Mouse (Mus musculus): ENCODE data around the gene Polr2a. TPM values are rescaled to one million over a fixed set of nuclear protein-coding genes. Genes with fewer than 3 reads are reported as not detected.

Gene Polr2a
- polyA plus RNA-seq, 1 experiment: 49.2 TPM

DNA sequence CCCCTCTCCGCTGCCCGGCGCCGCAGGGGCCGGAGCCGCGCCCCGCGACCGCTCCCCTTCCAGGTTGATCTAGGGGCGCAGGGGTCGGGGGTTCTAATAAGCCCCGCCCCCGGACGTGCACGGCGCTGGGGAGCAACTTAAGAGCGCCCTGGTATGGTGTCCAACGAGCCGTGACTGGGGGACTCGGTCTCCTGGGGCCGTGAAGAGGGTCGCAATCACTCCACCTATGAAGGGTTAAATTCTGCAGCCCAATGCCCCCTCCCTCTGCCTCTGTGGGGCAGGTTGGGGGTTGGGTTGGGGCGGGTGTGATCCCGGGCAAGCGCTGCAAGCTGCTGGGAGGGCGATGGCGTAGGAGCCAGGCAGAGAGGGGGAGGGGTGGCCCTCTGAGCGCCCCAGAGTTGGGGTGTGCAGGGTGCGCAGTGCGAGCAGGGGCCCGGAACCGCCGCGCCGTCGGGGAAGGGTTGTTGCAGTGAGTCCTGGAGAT lies 7.7 kb upstream of the Polr2a start:
- peak overlapping the region; percentile 54 for H3K4me3 ChIP-seq (replicated peaks; ENCODE audit: control insufficient read depth, low read depth, low read length)
- no peaks in the 10 kb centered on the region; the same call in 1 of the 2 replicates for H3K4me1 ChIP-seq (ENCODE audit: control insufficient read depth, insufficient read depth, low read length)
- under 1% methylated on average over 37 of the region's 37 CpGs for WGBS
- peak overlapping the region; percentile 62 for H3K27ac ChIP-seq (ENCODE audit: control insufficient read depth, insufficient read depth, low read depth, low read length, poor library complexity)
- TF ChIP-seq CTCF (IDR thresholded peaks at IDR 0.05; ENCODE audit: control insufficient read depth, insufficient read depth, low read length) (no peak), POLR2A (IDR thresholded peaks at IDR 0.05; ENCODE audit: borderline replicate concordance, control insufficient read depth, low read depth, low read length) (peak; percentile 45; the same call in 1 of the 2 replicates)

DNA sequence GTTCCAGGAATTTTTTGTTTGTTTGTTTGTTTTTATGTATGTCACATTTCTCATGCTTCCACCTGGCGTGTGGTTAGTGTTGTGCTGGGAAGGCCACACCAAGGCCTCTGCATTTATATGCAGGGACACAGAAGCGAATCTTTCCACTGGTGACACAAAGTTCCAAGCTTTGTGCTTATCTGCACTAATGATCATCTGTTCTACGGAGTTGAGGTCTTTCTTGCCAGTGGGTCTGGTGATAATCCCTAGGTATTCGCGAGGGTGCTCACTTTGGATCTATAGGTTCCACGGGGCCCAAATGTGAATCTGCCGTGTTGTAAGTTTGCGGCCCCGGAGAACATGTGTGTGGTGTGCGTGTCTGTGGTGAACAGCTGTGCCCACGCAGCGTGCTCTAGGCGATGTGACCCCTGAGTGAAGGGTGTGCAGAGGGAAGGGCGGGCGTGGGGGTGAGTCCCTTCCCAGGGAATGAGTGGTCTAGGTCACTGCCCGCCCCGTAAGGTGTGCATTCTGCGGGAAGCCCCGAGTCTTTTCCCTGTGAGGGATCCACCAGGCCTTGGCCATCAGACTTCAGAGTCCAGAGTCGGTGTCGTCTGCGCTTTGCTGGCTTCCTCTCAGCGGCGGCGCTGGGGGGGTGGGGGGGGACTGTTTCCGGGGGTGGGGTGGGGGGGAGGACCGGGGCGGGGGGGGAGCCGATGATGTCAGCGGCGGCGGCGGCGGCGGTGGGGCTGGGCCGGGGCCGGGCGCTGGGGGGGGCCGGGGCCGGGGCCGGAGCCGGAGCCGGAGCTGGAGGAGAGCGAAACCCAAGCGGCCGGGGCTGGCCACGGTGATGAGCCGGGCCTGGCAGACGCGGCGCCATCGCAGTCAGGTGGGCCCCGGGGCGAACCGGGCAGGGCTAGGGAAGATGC lies 7.0 kb upstream of the Polr2a start, which contains the start of gene Zbtb4:
TSS of gene Zbtb4 (plus strand) at position 692 of the 905 bp plus-strand sequence.
- 17% methylated on average over 49 of the region's 55 CpGs for WGBS
- TF ChIP-seq POLR2A (IDR thresholded peaks at IDR 0.05; ENCODE audit: borderline replicate concordance, control insufficient read depth, low read depth, low read length): no peak; the same call in 1 of the 2 replicates
- TF ChIP-seq CTCF (IDR thresholded peaks at IDR 0.05; ENCODE audit: control insufficient read depth, insufficient read depth, low read length): no peak
- Histone ChIP-seq H3K27ac (ENCODE audit: control insufficient read depth, insufficient read depth, low read depth, low read length, poor library complexity) (peak within 1 kb of the TSS; percentile 67), H3K4me3 (replicated peaks; ENCODE audit: control insufficient read depth, low read depth, low read length) (peak within 1 kb of the TSS; percentile 54), H3K4me1 (ENCODE audit: control insufficient read depth, insufficient read depth, low read length) (no peaks in the 10 kb centered on the region; the same call in none of the 2 replicates)

DNA sequence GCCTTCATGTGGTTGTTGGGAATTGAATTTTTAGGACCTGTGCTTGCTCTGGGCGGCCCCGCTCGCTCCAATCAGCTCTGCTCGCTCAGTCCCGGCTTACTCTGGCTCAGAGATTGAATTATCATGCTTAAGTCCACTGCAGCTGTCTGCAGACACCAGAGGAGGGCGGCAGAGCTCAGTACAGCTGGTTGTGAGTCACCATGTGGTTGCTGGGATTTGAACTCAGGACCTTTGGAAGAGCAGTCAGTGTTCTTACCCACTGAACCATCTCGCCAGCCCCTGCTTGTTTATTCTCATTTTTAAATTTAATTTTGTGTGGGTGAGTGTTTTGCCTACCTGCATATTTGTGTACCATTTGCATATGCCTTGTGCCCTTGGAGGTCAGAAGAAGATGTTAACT lies 5.1 kb upstream of the Polr2a start:
- H3K4me1 ChIP-seq (ENCODE audit: control insufficient read depth, insufficient read depth, low read length): peaks cover 2% of the 10 kb centered on the region
- no peak overlapping the region for H3K4me3 ChIP-seq (replicated peaks; ENCODE audit: control insufficient read depth, low read depth, low read length)
- no peak overlapping the region for H3K27ac ChIP-seq (ENCODE audit: control insufficient read depth, insufficient read depth, low read depth, low read length, poor library complexity)
- TF ChIP-seq CTCF (IDR thresholded peaks at IDR 0.05; ENCODE audit: control insufficient read depth, insufficient read depth, low read length) (peak; percentile 31; the same call in 1 of the 2 replicates), POLR2A (IDR thresholded peaks at IDR 0.05; ENCODE audit: borderline replicate concordance, control insufficient read depth, low read depth, low read length) (no peak)
- WGBS: 80% methylated on average over 7 of the region's 7 CpGs

DNA sequence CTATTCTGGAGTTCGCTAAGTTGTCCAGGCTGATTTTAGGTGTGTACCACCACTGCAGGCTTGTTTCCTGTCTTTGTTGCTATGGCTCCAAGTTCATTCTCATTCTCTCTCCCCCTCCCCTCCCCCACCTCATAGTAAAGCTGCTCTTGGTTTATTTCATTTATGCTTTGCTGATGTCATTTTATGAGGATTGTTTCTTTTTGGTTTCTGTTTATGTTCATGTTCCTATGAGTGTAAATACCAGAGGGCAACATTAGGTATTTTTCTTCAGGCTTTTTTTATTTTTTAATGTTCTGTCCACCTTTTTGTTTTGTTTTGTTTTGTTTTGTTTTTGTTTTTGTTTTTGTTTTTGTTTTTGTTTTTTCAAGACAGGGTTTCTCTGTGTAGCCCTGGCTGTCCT lies 3.4 kb upstream of the Polr2a start, which contains the start of gene Slc35g3:
TSS of gene Slc35g3 (minus strand) at position 101 of the 400 bp plus-strand sequence.
- H3K4me3 ChIP-seq (replicated peaks; ENCODE audit: control insufficient read depth, low read depth, low read length): no peak within 1 kb of the TSS
- H3K27ac ChIP-seq (ENCODE audit: control insufficient read depth, insufficient read depth, low read depth, low read length, poor library complexity): no peak within 1 kb of the TSS
- TF ChIP-seq POLR2A (IDR thresholded peaks at IDR 0.05; ENCODE audit: borderline replicate concordance, control insufficient read depth, low read depth, low read length) (no peak), CTCF (IDR thresholded peaks at IDR 0.05; ENCODE audit: control insufficient read depth, insufficient read depth, low read length) (no peak)
- WGBS: 48% methylated on average over 1 of the region's 1 CpGs
- peaks cover 2% of the 10 kb centered on the region for H3K4me1 ChIP-seq (ENCODE audit: control insufficient read depth, insufficient read depth, low read length)

DNA sequence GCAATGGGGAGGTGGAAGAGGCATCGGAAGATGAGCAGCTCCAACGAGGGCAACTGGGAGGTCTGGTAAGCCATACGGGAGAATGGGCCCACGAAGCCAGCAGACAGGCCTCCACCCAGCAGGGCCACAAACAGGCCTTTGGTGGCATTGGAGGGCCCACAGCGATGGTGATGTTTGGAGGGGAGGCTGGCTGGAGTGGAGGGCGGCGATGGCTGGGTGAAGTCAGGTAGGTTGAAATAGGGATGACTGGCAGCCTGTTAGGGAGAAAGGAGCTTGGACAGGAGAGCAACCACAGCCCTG lies 2.4 kb upstream of the Polr2a start:
- H3K27ac ChIP-seq (ENCODE audit: control insufficient read depth, insufficient read depth, low read depth, low read length, poor library complexity): no peak overlapping the region
- H3K4me3 ChIP-seq (replicated peaks; ENCODE audit: control insufficient read depth, low read depth, low read length): no peak overlapping the region
- peaks cover 2% of the 10 kb centered on the region for H3K4me1 ChIP-seq (ENCODE audit: control insufficient read depth, insufficient read depth, low read length)
- TF ChIP-seq CTCF (IDR thresholded peaks at IDR 0.05; ENCODE audit: control insufficient read depth, insufficient read depth, low read length): no peak
- WGBS: 89% methylated on average over 7 of the region's 7 CpGs

DNA sequence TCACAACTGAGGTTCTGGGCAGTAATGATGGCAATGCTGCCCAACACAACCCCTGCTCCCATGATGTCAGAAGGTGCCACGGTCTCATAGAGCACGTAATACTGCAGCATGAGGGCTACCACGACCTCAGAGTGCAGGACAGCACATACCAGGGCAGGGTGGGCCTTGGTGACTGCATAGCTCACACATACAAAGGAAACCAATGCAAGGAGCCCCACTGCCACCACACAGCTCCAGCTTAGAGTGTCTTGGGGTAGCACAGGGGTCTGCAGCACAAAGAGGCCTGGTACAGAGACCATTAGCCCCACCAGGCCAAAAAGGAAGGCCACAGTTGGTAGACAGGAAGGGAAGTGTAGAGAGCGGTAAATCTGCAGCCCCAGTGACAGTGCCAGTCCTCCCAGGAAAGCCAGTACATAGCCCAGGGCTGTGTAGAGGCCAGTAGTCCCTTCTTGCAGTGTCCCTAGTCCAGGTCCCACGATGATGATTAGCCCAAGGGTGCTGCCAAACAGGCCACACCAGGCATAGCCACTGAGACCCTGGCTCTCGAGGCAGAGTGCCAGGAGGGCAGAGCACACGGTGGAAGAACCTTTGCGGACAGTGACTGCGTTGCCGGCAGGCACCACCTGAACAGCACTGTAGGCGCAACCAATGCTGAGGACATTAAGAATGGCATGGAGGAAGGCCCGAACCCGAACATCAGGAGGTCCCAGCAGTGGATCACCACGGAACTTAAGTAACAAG lies 1.9 kb upstream of the Polr2a start:
- Histone ChIP-seq H3K27ac (ENCODE audit: control insufficient read depth, insufficient read depth, low read depth, low read length, poor library complexity) (no peak overlapping the region), H3K4me3 (replicated peaks; ENCODE audit: control insufficient read depth, low read depth, low read length) (peak overlapping the region; percentile 14), H3K4me1 (ENCODE audit: control insufficient read depth, insufficient read depth, low read length) (peaks cover 2% of the 10 kb centered on the region)
- WGBS: 71% methylated on average over 14 of the region's 14 CpGs
- TF ChIP-seq CTCF (IDR thresholded peaks at IDR 0.05; ENCODE audit: control insufficient read depth, insufficient read depth, low read length) (no peak), POLR2A (IDR thresholded peaks at IDR 0.05; ENCODE audit: borderline replicate concordance, control insufficient read depth, low read depth, low read length) (no peak)

DNA sequence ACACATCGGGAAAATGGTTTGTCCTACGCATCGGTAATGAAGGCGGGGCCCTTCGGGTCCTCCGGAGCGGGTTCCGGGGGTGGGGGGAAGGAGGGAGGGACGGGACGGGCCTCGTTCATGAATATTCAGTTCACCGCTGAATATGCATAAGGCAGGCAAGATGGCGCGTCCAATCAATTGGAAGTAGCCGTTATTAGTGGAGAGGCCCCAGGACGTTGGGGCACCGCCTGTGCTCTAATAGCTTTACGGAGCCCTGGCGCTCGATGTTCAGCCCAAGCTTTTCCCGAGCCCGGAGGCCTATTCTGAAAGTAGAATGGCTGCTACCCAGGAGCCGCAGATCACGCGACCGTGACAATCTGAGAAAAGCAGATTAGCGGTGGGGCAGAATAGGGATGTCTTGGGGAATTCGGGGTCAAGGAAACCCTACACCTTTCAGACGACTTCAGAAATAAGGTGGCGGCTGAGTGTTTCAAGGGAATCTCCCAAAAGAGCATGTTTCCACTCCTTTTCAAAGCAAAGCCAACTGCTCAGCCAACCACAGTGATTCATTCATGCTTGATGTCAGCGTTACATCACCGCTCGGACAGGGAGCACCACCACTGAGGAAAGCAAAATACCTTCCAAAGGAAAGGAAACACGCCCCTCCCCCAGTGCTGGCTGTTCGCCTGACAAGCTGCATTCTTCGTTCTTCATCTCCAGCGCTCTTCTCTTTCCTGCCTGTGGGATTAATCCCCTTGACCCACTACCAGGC lies 709 bp upstream of the Polr2a start:
- WGBS: under 1% methylated on average over 37 of the region's 37 CpGs
- H3K4me1 ChIP-seq (ENCODE audit: control insufficient read depth, insufficient read depth, low read length): peaks cover 2% of the 10 kb centered on the region

More for the DNA sequence above, 709 bp upstream of the Polr2a start:
- Histone ChIP-seq H3K27ac (ENCODE audit: control insufficient read depth, insufficient read depth, low read depth, low read length, poor library complexity) (peak overlapping the region; percentile 95), H3K4me3 (replicated peaks; ENCODE audit: control insufficient read depth, low read depth, low read length) (peak overlapping the region; percentile 69)
- peak; percentile 74 for TF ChIP-seq POLR2A (IDR thresholded peaks at IDR 0.05; ENCODE audit: borderline replicate concordance, control insufficient read depth, low read depth, low read length)
- TF ChIP-seq CTCF (IDR thresholded peaks at IDR 0.05; ENCODE audit: control insufficient read depth, insufficient read depth, low read length): no peak
